Mouse (Mus musculus) 3134 (cell line): ENCODE measurements at regions not wholly inside any gene's neighbourhood (a gene's known extent, or its start where the extent isn't known, plus 50 kb on each side); places are given as distances from the start of the nearest gene placed in this dataset.

Experiments used
- DNase-seq: peaks from one replicate; pipeline ENCODE4 v3.0.0-alpha.2; 2011; ENCODE audit warnings: low spot score; ENCODE audit not compliant: insufficient read length; ENCODE audit errors: extremely low read depth

GRCm38 (mm10) chr1:69227864-69228263 is 120.0 kb upstream of the Erbb4 start:
- DNase-seq, result no peak

GRCm38 (mm10) chr1:69212896-69213500 is 105.1 kb upstream of the Erbb4 start:
- no peak for DNase-seq

GRCm38 (mm10) chr1:69202745-69203144 is 94.9 kb upstream of the Erbb4 start:
- DNase-seq, result no peak

GRCm38 (mm10) chr1:69165202-69165601 is 57.3 kb upstream of the Erbb4 start:
- no peak for DNase-seq
